Mouse (Mus musculus): ENCODE results near the gene Zfp646. TPM values are rescaled to one million over a fixed set of nuclear protein-coding genes. Genes with fewer than 3 reads are reported as not detected.
"Not testable (repeated sequence)": the region's sequence is repeated elsewhere in the genome, so short reads cannot be mapped to it uniquely, and the experiment has no call there.

Zfp646 gene
- polyA plus RNA-seq, 1 experiment from 2014 or later, result 10.9 TPM

DNA sequence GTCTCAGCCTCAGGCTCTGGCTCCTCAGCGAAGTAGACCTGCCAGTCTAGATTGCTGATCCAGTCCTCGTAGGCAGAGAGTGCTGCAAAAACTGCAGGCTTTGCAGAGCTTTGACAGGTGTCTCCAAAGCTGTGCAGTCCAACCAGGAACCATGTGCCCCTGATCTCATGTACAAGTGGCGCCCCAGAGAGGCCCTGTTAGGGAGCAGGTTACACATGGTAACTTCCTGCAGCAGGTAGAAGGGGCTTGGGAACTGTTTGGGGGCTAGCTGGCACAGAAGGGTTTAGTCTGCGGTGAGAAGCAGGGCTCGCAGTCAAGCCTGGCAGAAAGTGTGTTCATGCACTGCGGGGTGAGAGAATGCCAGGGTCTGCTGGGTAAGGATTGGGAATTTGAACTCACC lies 10.5 kb downstream of the Zfp646 start:
- Histone ChIP-seq H3K4me1 (peaks cover 37% of the 10 kb centered on the region), H3K9me3 (replicated peaks) (no peaks in the 10 kb centered on the region), H3K27ac (replicated peaks) (peak overlapping the region; percentile 6; the same call in 1 of the 2 replicates), H3K36me3 (peaks cover 84% of the 10 kb centered on the region), H3K4me3 (replicated peaks) (no peak overlapping the region), H3K27me3 (no peaks in the 10 kb centered on the region), H3K4me2 (replicated peaks) (0 out of 2 replicates have a peak overlapping the region, but pooled peaks have one; percentile 6), H3K9ac (no peak overlapping the region)
- 87% methylated on average over 6 of the region's 6 CpGs for WGBS
- no peak for ATAC-seq (ENCODE audit: insufficient number of reproducible peaks, low FRiP score, low TSS enrichment, low read depth)

DNA sequence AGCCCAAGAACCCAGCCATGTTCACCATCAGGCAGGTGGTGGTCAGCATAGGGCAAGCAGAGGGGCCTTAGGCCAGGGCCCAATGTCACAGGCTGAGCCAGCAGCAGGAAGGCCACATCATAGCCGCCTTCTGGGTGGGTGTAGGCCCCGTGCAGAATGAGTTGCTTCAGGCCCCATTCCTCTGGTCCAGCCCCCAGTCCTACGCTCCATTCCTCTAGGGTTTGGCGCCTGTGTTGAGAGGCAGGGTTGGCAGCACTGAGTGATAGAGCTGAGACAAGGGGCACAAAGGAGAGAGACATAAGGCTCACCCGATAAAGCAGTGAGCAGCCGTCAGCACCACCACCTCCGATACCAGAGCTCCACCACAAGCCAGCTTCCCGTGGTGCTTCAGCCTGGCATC lies 11.2 kb downstream of the Zfp646 start:
- 0 out of 2 replicates have a peak overlapping the region, but pooled peaks have one; percentile 6 for H3K4me2 ChIP-seq (replicated peaks)
- H3K27me3 ChIP-seq, result no peaks in the 10 kb centered on the region
- H3K4me1 ChIP-seq, result peaks cover 37% of the 10 kb centered on the region
- no peak overlapping the region for H3K27ac ChIP-seq (replicated peaks)
- WGBS, result 77% methylated on average over 8 of the region's 8 CpGs
- H3K9me3 ChIP-seq (replicated peaks), result no peaks in the 10 kb centered on the region
- no peak overlapping the region for H3K4me3 ChIP-seq (replicated peaks)
- H3K9ac ChIP-seq, result no peak overlapping the region; the same call in 1 of the 2 replicates
- H3K36me3 ChIP-seq, result peaks cover 78% of the 10 kb centered on the region
- ATAC-seq (ENCODE audit: insufficient number of reproducible peaks, low FRiP score, low TSS enrichment, low read depth), result no peak

- peaks cover 72% of the 10 kb centered on the region for H3K36me3 ChIP-seq
- 71% methylated on average over 3 of the region's 3 CpGs for WGBS
- H3K9me3 ChIP-seq (replicated peaks), result no peaks in the 10 kb centered on the region
- no peak overlapping the region for H3K4me2 ChIP-seq (replicated peaks)
- H3K4me1 ChIP-seq, result peaks cover 31% of the 10 kb centered on the region
- no peak overlapping the region for H3K4me3 ChIP-seq (replicated peaks)
- H3K27ac ChIP-seq (replicated peaks), result no peak overlapping the region
- no peak for ATAC-seq (ENCODE audit: insufficient number of reproducible peaks, low FRiP score, low TSS enrichment, low read depth)
- no peak overlapping the region for H3K9ac ChIP-seq
- no peaks in the 10 kb centered on the region for H3K27me3 ChIP-seq
Observed at GRCm38 (mm10) chr7:127887781-127888180, 11.8 kb downstream of the Zfp646 start.

- Histone ChIP-seq H3K27me3 (no peaks in the 10 kb centered on the region), H3K4me2 (replicated peaks) (no peak overlapping the region), H3K9me3 (replicated peaks) (no peaks in the 10 kb centered on the region), H3K36me3 (peaks cover 69% of the 10 kb centered on the region), H3K4me3 (replicated peaks) (no peak overlapping the region), H3K4me1 (peaks cover 23% of the 10 kb centered on the region), H3K9ac (no peak overlapping the region), H3K27ac (replicated peaks) (no peak overlapping the region)
- WGBS, result 74% methylated on average over 3 of the region's 3 CpGs
- no peak for ATAC-seq (ENCODE audit: insufficient number of reproducible peaks, low FRiP score, low TSS enrichment, low read depth)
Observed at GRCm38 (mm10) chr7:127888821-127889220, 12.8 kb downstream of the Zfp646 start.

GRCm38 (mm10) chr7:127890798-127891197 lies 14.8 kb downstream of the Zfp646 start, which contains the start of gene Prss53:
Gene Prss53 (minus strand): TSS chr7:127890970.
- H3K27me3 ChIP-seq, result no peaks in the 10 kb centered on the region
- H3K27ac ChIP-seq (replicated peaks), result 0 out of 2 replicates have a peak within 1 kb of the TSS, but pooled peaks have one; percentile 17
- WGBS, result 25% methylated on average over 4 of the region's 4 CpGs
- H3K9me3 ChIP-seq (replicated peaks), result no peaks in the 10 kb centered on the region
- H3K4me1 ChIP-seq, result peaks cover 21% of the 10 kb centered on the region
- no peak within 1 kb of the TSS for H3K9ac ChIP-seq
- H3K36me3 ChIP-seq, result peaks cover 51% of the 10 kb centered on the region
- H3K4me3 ChIP-seq (replicated peaks), result no peak within 1 kb of the TSS
- no peak for ATAC-seq (ENCODE audit: insufficient number of reproducible peaks, low FRiP score, low TSS enrichment, low read depth)
- no peak within 1 kb of the TSS for H3K4me2 ChIP-seq (replicated peaks)

- Histone ChIP-seq H3K9me3 (replicated peaks) (no peaks in the 10 kb centered on the region), H3K27ac (replicated peaks) (peak overlapping the region; percentile 85; the same call in 1 of the 2 replicates), H3K4me3 (replicated peaks) (peak overlapping the region; percentile 69), H3K27me3 (no peaks in the 10 kb centered on the region), H3K4me1 (peaks cover 14% of the 10 kb centered on the region), H3K36me3 (peaks cover 15% of the 10 kb centered on the region; the same call in 1 of the 2 replicates), H3K9ac (peak overlapping the region; percentile 63), H3K4me2 (replicated peaks) (peak overlapping the region; percentile 77)
- 64% methylated on average over 5 of the region's 5 CpGs for WGBS
- no peak for ATAC-seq (ENCODE audit: insufficient number of reproducible peaks, low FRiP score, low TSS enrichment, low read depth)
Observed at GRCm38 (mm10) chr7:127894480-127894879, 18.5 kb downstream of the Zfp646 start.

GRCm38 (mm10) chr7:127895442-127895841 lies 19.4 kb downstream of the Zfp646 start, which contains the start of the genes Gm21974 and Vkorc1:
Gene Gm21974 (minus strand): TSS chr7:127895454.
Gene Vkorc1 (minus strand): TSS chr7:127895617.
- Histone ChIP-seq H3K9ac (peak within 1 kb of the TSS; percentile 63), H3K27me3 (no peaks in the 10 kb centered on the region), H3K9me3 (replicated peaks) (no peaks in the 10 kb centered on the region), H3K4me2 (replicated peaks) (peak within 1 kb of the TSS; percentile 77), H3K4me1 (peaks cover 14% of the 10 kb centered on the region), H3K4me3 (replicated peaks) (peak within 1 kb of the TSS; percentile 69), H3K36me3 (peaks cover 8% of the 10 kb centered on the region; the same call in 1 of the 2 replicates), H3K27ac (replicated peaks) (peak within 1 kb of the TSS; percentile 85)
- under 1% methylated on average over 26 of the region's 26 CpGs for WGBS
- peak; percentile 94 for ATAC-seq (ENCODE audit: insufficient number of reproducible peaks, low FRiP score, low TSS enrichment, low read depth)

DNA sequence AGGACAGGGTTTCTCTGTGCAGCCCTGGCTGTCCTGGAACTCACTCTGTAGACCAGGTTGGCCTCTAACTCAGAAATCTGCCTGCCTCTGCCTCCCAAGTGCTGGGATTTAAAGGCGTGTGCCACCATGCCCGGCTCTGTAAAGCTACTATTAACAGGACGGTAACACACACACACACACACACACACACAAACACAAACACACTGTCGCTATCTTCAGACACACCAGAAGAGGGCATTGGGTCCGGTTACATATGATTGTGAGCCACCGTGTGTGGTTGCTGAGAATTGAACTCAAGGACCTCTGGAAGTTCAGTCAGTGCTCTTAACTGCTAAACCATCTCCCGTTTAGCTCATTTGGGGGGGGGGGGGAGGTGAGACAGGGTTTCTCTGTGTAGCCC lies 19.9 kb downstream of the Zfp646 start:
- Histone ChIP-seq H3K4me1 (peaks cover 14% of the 10 kb centered on the region), H3K4me3 (replicated peaks) (peak overlapping the region; percentile 69), H3K4me2 (replicated peaks) (peak overlapping the region; percentile 77), H3K27ac (replicated peaks) (peak overlapping the region; percentile 85; the same call in 1 of the 2 replicates)
- not testable (repeated sequence) for H3K27me3 ChIP-seq; H3K36me3 ChIP-seq; H3K9me3 ChIP-seq (replicated peaks); H3K9ac ChIP-seq
- peak; percentile 21; the same call in 1 of the 2 replicates for ATAC-seq (ENCODE audit: insufficient number of reproducible peaks, low FRiP score, low TSS enrichment, low read depth)
- WGBS, result 64% methylated on average over 7 of the region's 7 CpGs

DNA sequence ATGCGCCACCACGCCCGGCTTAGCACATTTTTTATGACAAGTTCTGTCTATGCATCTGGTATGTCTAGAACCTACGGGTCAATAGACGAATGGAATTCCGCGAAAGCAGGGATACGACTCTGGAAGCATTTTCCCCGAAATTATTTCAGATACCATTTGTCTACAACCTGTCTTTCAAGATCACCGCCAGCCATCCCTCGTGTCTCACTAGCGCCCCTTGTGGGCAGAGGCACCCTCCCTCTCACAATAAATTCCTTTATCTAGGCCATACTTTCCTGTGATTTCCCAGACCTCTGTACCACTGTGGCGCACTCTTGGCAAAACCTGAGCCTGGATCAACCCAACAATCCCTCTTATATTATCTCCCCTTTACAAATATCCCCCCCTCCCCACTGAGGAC lies 20.4 kb downstream of the Zfp646 start:
- H3K4me1 ChIP-seq, result peaks cover 14% of the 10 kb centered on the region
- no peak overlapping the region for H3K4me3 ChIP-seq (replicated peaks)
- 59% methylated on average over 13 of the region's 13 CpGs for WGBS
- ATAC-seq (ENCODE audit: insufficient number of reproducible peaks, low FRiP score, low TSS enrichment, low read depth), result no peak
- H3K9ac ChIP-seq, result no peak overlapping the region
- H3K9me3 ChIP-seq (replicated peaks), result no peaks in the 10 kb centered on the region
- no peak overlapping the region for H3K4me2 ChIP-seq (replicated peaks)
- peaks cover 8% of the 10 kb centered on the region; the same call in 1 of the 2 replicates for H3K36me3 ChIP-seq
- no peaks in the 10 kb centered on the region for H3K27me3 ChIP-seq
- no peak overlapping the region for H3K27ac ChIP-seq (replicated peaks)

GRCm38 (mm10) chr7:127897542-127897941 lies 21.5 kb downstream of the Zfp646 start:
- Histone ChIP-seq H3K27me3 (no peaks in the 10 kb centered on the region), H3K4me3 (replicated peaks) (no peak overlapping the region), H3K36me3 (peaks cover 8% of the 10 kb centered on the region; the same call in 1 of the 2 replicates), H3K9me3 (replicated peaks) (no peaks in the 10 kb centered on the region), H3K27ac (replicated peaks) (no peak overlapping the region), H3K4me1 (peaks cover 14% of the 10 kb centered on the region), H3K9ac (no peak overlapping the region), H3K4me2 (replicated peaks) (no peak overlapping the region)
- WGBS, result 85% methylated on average over 7 of the region's 7 CpGs
- ATAC-seq (ENCODE audit: insufficient number of reproducible peaks, low FRiP score, low TSS enrichment, low read depth), result no peak

GRCm38 (mm10) chr7:127898179-127898956 lies 22.3 kb downstream of the Zfp646 start:
- no peak for ATAC-seq (ENCODE audit: insufficient number of reproducible peaks, low FRiP score, low TSS enrichment, low read depth)
- WGBS, result 32% methylated on average over 10 of the region's 10 CpGs
- no peak overlapping the region for H3K4me2 ChIP-seq (replicated peaks)
- H3K9ac ChIP-seq, result no peak overlapping the region
- no peaks in the 10 kb centered on the region for H3K27me3 ChIP-seq
- H3K36me3 ChIP-seq, result peaks cover 1% of the 10 kb centered on the region; the same call in 1 of the 2 replicates
- H3K27ac ChIP-seq (replicated peaks), result no peak overlapping the region
- no peaks in the 10 kb centered on the region for H3K9me3 ChIP-seq (replicated peaks)
- H3K4me3 ChIP-seq (replicated peaks), result no peak overlapping the region
- H3K4me1 ChIP-seq, result peaks cover 14% of the 10 kb centered on the region
